Mouse (Mus musculus) brain, embryonic 18.5 days (tissue): ENCODE measurements at regions not wholly inside any gene's neighbourhood (a gene's known extent, or its start where the extent isn't known, plus 50 kb on each side); places are given as distances from the start of the nearest gene placed in this dataset.
"Not testable (repeated sequence)": the region's sequence is repeated elsewhere in the genome, so short reads cannot be mapped to it uniquely, and the experiment has no call there.

Experiments
- DNase-seq: peaks from one replicate; pipeline ENCODE4 v3.0.0-alpha.2; 2012; ENCODE audit warnings: low read depth, low spot score

DNA sequence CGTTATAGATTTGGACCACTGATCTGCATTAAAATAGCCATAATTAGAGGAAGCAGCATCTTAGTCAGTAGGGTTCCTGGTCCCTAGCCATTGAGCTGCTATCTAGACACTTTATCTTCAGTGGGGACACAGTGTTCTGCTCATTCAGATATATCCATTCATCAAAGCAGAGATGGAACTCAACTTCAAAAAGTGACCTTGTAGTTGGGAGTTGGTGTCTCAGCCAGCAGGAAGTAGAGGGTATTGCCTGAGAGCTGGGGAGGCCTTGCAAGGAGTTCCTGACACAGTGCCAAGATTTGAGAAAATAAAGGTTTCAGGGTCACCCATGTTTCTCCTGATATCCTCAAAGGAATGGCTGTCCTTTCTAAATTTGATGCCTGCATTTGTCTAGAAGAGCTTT lies 304.7 kb upstream of the Shh start:
- no peak for DNase-seq

DNA sequence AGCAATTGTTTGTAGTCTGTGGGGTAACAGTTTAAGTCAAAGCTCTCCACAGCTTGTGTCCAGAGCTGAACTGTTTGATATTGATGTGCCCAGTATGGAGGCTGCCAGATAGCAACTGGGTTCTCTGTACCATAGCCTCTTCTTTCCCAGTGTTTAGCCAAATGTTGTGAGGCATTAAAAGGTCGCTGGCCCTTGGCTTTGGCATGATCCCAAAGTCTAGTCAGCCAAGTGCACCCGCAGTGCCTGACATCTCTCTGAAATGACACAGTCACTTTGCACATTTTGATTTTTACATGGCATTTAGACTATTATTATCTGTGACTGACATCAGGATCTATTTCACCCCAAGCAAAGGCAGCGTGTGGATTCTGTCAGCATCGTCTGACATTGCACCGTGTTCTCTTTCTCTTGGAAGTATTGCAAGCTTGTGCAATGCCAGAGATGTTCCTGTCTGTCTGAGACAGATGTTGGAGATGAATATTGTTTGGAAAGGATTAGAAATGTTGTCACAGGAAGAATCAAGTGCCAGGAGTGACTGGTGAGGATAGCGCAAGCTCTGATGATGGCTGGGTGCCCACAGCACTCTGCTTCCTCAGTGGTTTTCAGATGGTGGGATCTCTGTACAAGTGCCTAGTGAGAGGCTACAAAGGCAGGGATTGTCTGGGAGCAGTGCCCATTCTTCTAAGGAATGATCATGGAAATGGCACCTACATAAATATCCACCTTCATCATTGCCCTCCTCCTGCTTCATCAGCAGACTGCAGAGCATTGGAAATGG lies 289.3 kb upstream of the Shh start:
- no peak for DNase-seq

DNA sequence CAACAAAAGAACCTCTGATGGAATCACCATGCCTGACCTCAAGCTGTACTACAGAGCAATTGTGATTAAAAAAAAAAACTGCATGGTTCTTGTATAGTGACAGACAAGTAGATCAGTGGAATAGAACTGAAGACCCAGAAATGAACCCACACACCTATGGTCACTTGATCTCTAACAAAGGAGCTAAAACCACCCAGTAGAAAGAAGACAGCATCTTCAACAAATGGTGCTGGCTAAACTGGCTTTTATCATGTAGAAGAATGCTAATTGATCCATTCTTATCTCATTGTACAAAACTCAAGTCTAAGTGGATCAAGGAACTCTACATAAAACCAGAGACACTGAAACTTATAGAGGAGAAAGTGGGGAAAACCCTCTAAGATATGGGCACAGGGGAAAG lies 284.8 kb upstream of the Shh start:
- not testable (repeated sequence) for DNase-seq

DNA sequence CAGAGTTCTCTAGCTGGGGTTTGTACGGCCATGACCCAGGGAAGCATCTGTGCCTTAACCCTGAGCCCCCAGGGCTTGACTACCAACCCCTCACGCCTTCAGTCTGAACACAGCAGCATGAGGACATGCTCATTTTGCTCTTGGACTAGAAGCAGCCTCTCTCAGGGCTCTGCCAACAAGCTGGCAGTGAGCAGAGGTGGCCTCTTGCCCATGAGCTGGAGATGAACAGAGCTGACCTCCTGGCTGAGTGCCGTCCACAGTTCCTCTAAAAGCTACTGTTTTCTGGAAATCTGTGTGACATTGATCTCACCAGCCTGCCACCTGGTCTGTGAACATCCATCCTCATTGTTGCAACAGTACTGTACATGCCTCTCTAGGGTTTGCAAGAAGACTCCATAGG lies 267.7 kb upstream of the Shh start:
- no peak for DNase-seq

DNA sequence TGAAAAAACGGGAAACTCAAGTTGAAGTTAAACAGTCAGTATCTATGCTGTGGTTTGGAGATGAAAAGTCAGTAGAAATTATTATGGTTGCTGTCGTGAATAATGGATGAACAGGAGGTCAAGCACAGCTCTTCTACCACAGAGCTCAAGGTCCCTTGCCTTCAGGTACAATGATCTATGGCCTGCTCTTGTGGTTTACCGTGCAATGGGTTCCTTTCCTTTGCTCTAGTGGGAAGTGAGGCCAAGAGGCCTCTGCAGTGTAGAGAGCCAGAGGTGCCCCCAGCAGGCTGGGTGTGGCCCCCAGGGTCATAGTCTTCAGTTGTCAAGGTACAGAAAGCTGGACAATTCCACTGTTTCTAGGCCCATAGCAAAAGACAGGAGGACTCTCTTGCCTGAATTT lies 255.0 kb upstream of the Shh start:
- DNase-seq: no peak

DNA sequence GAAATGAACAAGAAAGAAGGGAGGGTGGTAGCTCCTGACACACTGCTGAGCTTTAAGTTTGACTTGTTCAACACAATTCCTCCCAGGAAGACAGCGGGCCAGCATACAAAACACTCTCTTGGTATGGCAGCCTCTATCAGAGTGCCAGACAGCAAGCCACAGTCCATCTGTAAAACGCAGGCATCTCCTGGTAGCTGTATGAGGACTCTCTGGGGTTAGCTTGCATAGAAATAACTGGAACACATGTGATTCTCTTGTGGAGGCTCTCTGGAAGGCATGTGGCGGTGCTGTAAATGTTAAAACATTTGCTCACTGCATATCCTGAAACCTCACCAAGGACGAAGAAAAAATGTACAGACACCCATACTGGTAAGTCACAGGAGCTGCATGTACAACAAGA lies 247.9 kb upstream of the Shh start:
- no peak for DNase-seq

DNA sequence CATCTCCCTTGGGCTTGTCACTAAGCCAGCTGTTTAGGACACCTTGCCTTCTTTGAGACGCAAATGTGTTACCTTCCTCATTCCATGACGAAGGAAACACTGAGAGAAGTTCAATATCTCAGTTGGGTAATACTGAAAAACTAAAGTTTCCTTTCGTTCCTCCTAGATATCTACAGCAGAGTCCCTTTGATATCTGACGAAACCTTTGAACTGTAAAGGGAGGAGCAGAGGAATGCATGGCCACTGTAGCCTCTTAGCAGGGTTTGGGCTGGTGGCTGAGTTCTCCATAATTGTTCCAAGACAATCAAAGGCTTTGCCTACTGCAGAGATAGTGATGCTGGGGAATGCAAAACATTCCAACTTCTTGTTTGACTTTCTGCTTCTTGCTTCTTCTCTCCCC lies 243.5 kb upstream of the Shh start:
- DNase-seq: no peak

DNA sequence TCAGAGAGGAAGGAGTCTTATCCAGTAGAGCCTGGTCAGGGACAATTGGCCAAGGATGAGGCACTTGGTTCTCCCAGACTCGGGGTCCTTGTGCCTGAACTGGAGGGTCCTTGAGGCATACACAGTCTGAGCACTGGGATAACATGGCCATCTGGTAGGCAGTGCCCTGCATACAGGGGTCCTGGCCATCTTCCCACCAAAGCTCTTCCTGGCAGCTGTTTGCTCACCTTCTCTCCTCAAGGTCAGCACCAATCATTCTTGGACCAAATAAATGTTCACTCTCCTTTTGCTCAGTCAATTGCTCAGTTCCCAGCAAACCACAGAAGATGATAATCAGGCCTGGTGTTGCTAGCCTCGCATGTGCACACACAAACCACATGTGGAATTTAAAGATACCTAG lies 242.6 kb upstream of the Shh start:
- DNase-seq: no peak

DNA sequence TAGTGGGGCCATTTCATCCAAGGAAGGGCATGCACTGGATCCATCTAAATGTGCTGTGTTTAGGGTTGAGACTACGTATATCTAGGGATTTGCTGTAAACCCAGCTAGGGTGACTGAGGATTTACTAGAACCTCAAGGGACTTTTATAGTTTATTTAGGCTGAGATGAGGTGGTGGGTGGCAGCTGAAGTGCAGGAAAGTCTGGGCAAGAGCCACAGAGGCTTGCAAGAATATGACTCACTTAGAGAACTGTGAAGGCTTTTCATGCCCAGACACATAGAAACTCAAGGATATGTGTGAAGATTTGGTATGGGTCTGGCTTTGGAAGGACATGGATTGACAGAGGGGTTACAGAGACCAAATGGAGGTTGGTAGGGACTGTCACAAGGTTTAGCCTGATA lies 237.3 kb upstream of the Shh start:
- DNase-seq: no peak

DNA sequence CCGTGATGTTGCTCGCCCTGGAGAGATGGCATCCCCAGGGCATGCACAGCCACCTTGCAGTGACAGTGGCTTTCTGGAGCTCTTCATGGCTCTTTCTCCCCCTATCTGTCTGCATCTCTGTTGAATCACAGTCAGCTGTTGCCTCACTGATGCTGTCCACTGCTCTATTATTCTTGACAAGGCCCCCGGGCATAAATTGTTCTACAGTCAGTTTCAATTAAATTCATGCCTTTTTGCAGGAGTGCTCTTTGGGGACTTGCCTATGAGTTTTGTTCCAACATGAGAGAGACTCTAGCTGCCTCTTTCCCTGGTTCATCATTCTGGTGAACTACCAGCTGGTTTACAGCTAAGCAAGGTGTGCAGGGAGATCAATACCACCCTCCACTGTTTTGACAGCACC lies 229.9 kb upstream of the Shh start:
- no peak for DNase-seq

DNA sequence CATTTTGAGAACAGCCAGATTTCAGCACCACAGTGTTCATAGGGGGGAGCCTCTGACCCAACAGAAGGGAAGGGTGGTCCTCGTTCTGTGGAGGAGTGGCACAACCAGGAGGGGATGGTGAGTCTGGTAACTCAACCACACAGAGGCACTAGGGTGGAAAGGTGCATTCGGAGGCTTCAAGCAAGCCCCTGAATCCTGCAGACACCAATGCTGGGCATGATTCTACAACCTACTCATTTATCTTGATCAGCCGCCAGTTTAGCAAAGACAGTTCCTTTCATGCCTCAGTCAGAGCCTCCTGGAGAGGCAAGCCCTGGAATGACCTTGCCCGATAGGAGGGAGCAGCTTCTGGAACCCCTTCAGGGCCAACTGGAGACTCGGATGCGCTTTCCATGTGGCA lies 223.1 kb upstream of the Shh start:
- no peak for DNase-seq

DNA sequence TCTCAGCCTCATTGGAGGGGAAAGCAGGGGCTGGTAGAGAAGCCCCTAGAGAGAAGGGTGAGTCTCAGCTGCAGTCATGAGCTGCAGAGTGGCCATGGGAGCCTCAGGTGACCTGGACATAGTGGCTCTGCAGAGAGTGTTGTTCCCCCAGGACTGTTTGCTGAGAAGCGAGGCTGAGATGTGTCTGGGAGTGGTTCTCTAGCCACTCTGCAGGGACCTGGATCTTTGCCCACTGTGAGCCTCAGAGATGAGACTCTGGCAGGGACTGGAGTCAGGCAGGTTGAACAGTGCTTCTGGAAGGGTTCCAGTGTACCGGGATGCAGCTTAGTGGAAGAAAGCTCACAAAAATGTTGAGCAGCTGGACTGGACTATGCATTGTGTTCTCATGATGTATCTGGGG lies 222.6 kb upstream of the Shh start:
- no peak for DNase-seq

DNA sequence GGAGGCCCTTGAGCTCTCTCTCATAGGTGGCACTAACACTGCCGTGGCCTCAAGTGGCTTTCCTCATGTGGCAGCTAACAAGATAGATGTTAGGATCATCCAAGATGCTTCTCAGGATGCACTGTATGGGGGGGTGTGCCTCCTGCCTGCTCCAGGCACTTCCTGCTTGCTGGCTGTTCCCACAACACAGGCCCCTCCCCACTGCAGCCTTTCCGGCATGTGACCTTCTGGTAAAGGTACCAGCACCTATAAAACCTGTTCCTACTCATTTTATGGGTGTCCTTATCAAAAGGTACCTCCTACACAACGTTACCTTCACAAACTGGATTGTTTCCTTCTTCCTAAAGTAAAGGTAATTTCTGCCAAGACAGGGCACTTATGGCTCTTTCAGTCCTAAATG lies 222.1 kb upstream of the Shh start:
- DNase-seq: no peak

DNA sequence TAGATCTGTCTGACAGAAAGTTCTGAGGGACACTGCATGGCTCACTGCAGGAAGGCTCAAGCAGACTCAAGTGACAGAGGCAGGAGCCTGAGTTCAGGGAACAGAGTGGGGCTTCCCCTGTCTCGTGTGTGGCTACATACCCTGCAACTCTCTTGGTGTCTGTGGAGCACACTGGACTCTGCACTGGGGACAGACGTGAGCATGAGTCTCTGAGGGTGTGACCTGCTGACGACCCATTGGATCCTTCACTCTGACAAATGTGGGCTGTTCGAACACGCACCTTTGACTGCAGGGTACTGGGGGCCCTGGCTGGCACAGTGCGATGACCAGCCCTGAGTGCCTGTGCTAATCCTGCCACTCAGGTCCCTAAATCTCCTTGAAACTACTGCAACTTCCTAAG lies 215.8 kb upstream of the Shh start:
- DNase-seq: no peak

DNA sequence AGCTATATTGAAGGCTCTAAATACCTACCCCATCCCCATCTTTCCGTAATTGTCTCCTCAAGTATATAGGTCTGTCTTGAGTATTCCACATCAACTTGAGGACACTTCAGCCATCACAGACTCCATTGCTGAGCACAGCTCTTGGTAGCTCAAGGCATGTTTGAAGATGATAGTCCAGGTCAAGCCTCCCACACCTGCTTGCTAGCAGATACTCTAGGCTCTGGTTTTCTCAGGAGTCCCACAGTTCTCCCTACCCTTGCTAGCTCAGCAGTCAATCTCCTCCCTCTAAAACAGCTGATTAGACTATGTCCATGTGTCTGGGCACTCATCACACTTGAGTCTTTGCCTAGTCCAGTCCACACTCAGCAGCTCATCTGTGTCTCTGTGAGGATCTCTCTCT lies 213.3 kb upstream of the Shh start:
- DNase-seq: no peak

DNA sequence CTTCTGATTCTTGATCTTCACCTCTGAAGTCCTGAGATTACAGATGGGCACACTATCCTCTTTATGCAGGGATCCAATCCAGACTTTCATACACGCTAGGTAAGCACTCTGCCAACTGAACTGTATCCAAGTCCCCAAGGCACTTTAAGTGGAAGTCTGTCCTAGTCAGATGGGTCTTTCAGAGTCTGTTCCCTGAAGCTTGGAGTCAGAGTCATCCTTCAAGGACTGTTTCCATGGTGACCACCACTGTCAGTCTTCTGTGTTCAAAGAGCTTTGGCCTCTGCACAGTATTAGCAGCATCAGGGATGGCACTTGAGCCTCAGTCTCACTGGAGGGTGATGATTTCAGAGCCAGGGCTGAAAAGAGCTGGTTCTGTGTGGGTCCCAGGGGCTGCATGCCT lies 212.7 kb upstream of the Shh start:
- DNase-seq: peak; percentile 42

DNA sequence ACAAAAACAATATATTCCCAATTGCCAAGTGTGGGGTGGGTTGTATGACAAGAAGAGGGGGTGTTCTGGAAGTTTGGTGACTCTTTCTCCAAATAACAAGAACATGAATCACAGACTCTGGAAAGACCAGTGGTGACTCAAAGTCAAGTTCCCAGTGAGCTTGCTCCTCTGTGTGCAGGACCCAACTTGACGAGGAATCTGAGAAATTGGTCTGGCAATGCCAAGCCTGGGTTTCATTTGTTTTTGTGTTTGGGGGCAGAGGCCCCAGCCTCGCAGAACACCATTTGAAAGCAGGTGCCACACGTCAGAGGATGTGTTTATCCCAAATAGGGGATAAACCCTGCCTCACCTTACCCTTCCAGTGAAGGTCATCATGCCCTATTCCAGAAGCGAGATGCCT lies 163.1 kb upstream of the Shh start:
- DNase-seq: no peak

DNA sequence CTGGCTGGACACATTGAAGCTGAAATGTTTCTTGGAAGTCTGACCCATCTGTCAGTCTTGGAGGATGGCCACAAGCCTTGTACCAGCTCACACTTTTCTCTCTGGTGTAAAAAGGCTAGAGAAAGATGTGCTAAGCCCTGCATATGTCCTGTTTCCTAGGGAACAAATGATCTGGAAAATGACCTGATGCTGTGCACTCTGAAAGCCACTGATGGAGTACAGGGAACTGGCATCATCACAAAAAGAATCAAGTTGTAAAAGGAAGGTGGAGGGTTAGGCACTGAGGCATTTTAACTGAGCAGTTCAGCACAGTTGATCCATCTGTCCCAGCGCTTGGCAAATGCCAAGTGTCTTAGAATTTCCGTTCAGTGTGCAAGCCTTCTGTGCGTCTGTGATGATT lies 144.8 kb upstream of the Shh start:
- DNase-seq: peak; percentile 2

DNA sequence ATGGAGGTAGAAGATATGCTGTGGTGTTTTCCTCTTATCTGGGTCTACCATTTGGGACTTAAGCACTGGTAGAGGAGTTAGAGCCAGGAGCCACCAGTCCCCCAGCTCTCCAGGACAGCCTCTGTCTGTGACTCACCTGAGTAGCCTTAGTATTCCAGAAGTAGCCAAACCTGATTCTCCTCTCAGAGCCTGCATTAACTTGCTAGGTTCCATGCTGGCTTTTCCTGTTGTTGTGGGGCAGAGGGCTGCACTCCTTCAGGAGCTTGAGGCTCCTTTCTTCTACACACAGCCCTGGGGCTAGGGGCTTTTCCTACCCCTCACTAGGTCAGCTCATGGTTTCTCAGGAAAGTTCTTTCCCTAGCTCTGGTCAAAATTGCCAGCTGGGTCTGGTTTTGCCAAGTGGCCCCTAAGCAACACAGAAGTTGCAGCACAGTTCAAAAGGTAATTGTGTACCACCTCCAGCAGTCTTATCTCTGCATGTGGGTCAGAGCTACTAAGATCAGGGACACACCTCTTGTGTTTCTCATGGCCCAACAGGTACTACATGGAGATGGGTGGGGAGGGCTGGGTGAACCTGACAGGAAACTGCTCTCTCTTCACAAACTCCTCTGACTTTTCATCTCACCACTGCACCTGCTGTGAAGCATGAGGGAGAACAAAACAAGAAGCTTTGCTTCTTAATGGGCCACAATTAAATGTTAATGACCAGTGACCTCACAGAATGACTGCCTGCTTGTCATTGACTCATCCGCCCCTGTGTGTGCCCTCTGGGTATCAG lies 129.7 kb upstream of the Shh start:
- DNase-seq: no peak

DNA sequence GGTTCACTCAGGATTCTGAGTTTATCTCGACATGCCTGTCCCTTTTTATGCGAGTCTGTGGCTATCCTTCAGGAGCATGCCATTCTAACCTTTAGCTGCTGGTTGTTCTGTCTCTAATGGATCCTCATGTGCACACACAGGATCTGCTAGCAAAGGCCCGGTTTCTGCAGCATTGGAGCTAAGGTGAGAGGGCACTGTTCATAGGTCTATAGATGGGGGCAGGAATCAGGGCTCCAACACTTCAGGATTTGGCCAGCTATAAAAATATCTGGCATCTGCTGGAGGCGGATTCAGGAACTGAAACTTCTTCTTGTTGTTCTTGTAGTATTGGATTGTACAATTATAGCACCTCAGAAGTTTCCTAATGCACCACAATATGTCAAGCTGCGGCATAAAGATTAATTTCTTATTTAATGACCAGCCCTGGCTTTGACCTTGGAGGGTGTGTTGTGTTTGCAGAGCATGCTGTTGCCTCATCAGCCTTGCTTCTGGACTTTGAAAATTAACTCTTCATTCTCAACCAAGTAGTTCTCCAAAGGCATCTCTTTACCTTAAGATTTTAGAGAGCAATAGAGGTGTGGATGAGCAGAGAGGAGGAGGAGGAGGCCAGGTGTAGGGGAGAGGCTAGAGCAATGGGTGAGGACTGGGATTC lies 104.4 kb upstream of the Shh start:
- DNase-seq: no peak

DNA sequence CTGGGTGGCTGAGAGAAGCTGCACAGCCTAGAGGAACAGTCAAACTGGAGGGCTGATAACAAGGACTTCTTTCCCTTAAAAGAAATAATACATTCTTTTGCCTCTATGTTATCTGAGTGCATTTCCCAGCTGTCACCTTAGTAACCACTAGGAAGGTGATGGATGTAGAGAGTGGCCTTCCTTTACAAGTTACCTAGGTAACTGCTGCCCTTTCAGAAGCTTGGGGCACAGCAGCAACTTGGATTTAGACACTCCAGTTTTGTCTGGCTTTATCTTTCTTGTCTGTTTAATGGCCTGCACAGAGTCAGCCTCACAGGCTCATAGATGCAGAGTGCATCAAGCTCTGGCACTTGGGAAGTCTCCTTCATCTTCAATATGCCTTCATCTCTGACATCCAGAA lies 101.4 kb upstream of the Shh start:
- DNase-seq: no peak

DNA sequence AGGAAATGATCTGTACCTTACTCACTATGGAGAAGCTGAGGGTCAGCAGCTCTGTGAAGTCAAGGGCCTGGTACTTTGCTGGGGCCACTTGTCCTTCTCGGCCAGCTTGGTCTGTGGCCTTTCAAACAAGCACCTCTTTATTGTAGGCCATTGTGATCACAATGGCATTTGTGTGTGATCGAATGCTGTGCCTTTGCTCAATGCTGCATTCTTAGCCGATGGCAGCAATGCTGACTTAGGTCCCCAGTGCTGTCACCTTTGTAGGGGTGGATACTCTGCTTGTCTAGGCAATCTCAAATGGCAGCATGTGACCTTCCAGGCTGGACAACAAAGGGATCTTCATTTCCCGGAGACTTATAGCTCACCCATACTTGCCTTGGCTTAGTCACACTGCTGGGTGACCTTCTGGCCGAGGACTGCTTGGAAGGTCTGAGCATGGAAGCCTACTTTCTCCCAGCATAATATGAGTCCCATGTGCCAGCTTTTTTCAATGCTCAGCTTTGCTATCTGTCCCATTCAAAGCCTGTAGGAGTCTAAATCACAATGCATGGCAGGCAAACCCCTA lies 100.4 kb upstream of the Shh start:
- DNase-seq: no peak

DNA sequence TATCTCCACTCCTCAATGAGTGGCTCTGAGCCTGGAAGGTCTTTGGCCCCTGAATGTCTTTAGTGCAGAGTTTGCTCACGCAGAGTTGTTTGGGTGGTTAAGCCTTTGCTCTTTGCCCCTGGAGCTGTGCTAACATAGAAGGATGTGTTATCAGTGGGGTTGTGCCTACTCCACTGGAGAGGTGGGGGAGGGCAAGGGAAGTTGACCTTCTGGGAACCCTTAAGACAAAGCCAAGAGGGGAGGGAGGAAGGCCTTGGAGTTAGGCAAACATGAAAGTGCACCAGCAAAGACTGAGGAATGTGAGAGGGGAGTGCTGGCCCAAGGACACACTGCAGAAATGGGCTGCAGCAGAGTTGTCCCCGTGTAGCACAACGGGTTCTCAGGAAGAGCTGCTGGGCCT lies 96.3 kb upstream of the Shh start:
- no peak for DNase-seq
